Mouse (Mus musculus) midbrain, postnatal 0 days (tissue): ENCODE measurements around the gene Ola1. TPM values are rescaled to one million over a fixed set of nuclear protein-coding genes. Genes with fewer than 3 reads are reported as not detected.

Experiments used
- ATAC-seq: fragments of 200-750 bp; cut with Nextera tagmentation; 2 replicates; pipeline ENCODE4 v1.8.0; 2017; ENCODE audit warnings: moderate number of reproducible peaks, mild to moderate bottlenecking, moderate TSS enrichment, moderate library complexity; ENCODE audit not compliant: low FRiP score
- DNase-seq: peaks from one replicate; pipeline ENCODE4 v3.0.0-alpha.2; 2015; ENCODE audit warnings: low spot score
- H3K27ac ChIP-seq: fragments of 300-500 bp; sonication (generic); 2 replicates; pipeline ENCODE4 v1.5.1; 2014; ENCODE audit warnings: low read depth, mild to moderate bottlenecking, low read length, mixed read lengths
- H3K27me3 ChIP-seq: fragments of 300-500 bp; sonication (generic); 2 replicates; pipeline ENCODE4 v1.6.1; 2014; ENCODE audit warnings: low read length, control low read depth, mixed read lengths; ENCODE audit not compliant: insufficient read depth
- H3K36me3 ChIP-seq: fragments of 300-500 bp; sonication (generic); 2 replicates; pipeline ENCODE4 v1.6.1; 2014; ENCODE audit warnings: low read length, control low read depth, mixed read lengths; ENCODE audit not compliant: insufficient read depth
- H3K4me1 ChIP-seq: fragments of 300-500 bp; sonication (generic); 2 replicates; pipeline ENCODE4 v1.6.1; 2014; ENCODE audit warnings: mild to moderate bottlenecking, control low read depth, antibody characterized with exemption, low read length, mixed read lengths; ENCODE audit not compliant: insufficient read depth
- H3K4me2 ChIP-seq: fragments of 300-500 bp; sonication (generic); 2 replicates; pipeline ENCODE4 v1.6.1; 2014; ENCODE audit warnings: low read depth, mild to moderate bottlenecking, low read length, mixed read lengths; ENCODE audit not compliant: poor library complexity, severe bottlenecking
- H3K4me3 ChIP-seq: fragments of 300-500 bp; sonication (generic); 2 replicates; pipeline ENCODE4 v1.5.1; 2014; ENCODE audit warnings: low read depth, mild to moderate bottlenecking, low read length, moderate library complexity
- H3K9ac ChIP-seq: fragments of 300-500 bp; sonication (generic); replicated peaks from 2 replicates; pipeline ENCODE4 v1.6.1; 2014; ENCODE audit warnings: mild to moderate bottlenecking, low read length, moderate library complexity, mixed read lengths; ENCODE audit not compliant: poor library complexity, severe bottlenecking
- H3K9me3 ChIP-seq: fragments of 300-500 bp; sonication (generic); 2 replicates; pipeline ENCODE4 v1.6.1; 2016; ENCODE audit warnings: low read length, control low read depth
- CTCF ChIP-seq: IDR thresholded peaks from 2 replicates; pipeline ENCODE4 v1.5.1; 2016; ENCODE audit warnings: antibody characterized with exemption, mild to moderate bottlenecking
- WGBS: fragments of 180-500 bp; shearing (Covaris S2); extraction: QIAGEN DNeasy Blood & Tissue Kit; methylation state at CpG from one replicate; pipeline ENCODE4 v1.1.7; 2014; 5-methylcytosine and 5-hydroxymethylcytosine counted together
- polyA plus RNA-seq: library from polyadenylated mRNA; unstranded; fragments of >200 nt; fragmentation: Nextera tagmentation; extraction: Ambion mirVana; gene quantifications from 2 replicates; pipeline ENCODE4 v1.2.1, GENCODE M21; 2015
- total RNA-seq: library from RNA; depleted of rRNA; stranded (reverse); fragments of >200 nt; gene quantifications from 2 replicates; pipeline ENCODE4 v1.2.3, GENCODE M21; 2014; rRNA removed

The Ola1 gene
- total RNA-seq (49.9 and 50.2 TPM in 2 replicates), polyA plus RNA-seq (87.3 and 91.7 TPM in 2 replicates)

DNA sequence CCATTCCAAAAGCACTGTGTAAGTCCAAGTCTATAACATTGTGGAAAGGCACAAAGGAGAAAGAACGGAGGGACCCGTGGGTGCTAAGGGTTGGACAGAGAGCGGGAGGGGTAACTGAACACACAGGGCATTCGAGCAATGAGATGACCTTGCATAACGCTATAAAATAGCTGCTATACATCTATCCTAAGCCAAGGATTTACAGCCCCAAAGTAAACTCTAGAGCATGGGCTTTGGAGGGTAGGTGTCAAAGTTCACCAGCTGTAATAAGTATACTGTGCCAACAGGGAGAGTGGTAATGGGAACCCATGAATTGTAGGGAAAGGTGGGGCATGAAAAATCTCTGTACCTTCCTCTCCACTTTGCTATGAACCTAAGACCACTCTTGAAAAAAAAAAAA lies at the start of gene Ola1:
Gene Ola1 (minus strand): TSS at position 12 of the 400 bp plus-strand sequence.
- no peaks in the 10 kb centered on the region for H3K4me1 ChIP-seq
- TF ChIP-seq CTCF, result no peak
- H3K4me2 ChIP-seq, result no peak within 1 kb of the TSS
- no peak within 1 kb of the TSS for H3K9ac ChIP-seq
- no peak for DNase-seq
- no peak within 1 kb of the TSS for H3K4me3 ChIP-seq
- H3K27ac ChIP-seq, result no peak within 1 kb of the TSS
- no peaks in the 10 kb centered on the region for H3K36me3 ChIP-seq
- H3K9me3 ChIP-seq, result no peaks in the 10 kb centered on the region
- H3K27me3 ChIP-seq, result no peaks in the 10 kb centered on the region
- no peak for ATAC-seq
- WGBS, result 88% methylated on average over 5 of the region's 5 CpGs

DNA sequence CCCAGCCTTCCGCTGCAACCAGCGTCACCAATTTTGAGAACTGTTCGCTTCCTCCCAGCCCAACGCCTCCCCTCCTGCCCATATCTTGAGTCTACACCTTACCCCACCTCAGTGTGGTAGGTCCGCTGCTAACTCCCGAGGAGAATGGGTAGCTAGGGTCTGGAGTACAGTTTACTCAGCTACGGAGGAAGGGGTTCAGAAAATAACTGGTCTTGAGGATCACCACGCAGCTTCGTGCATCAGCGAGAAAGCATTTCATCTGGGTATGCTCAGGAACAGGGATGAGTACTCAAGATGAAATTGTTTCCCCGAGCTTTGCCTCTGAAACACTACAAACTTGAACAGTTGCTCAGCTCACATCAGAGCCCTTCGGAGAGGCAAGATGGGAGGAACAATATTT lies 49.6 kb upstream of the Ola1 start:
- Histone ChIP-seq H3K36me3 (no peaks in the 10 kb centered on the region), H3K4me1 (0 out of 2 replicates have a peak, but pooled peaks cover 6% of the 10 kb centered on the region), H3K9me3 (no peaks in the 10 kb centered on the region), H3K9ac (no peak overlapping the region), H3K27ac (no peak overlapping the region), H3K4me2 (no peak overlapping the region), H3K27me3 (peaks cover 58% of the 10 kb centered on the region), H3K4me3 (no peak overlapping the region)
- under 1% methylated on average over 12 of the region's 12 CpGs for whole genome bisulfite sequencing
- no peak for TF ChIP-seq CTCF
- no peak for DNase-seq
- ATAC-seq, result no peak

DNA sequence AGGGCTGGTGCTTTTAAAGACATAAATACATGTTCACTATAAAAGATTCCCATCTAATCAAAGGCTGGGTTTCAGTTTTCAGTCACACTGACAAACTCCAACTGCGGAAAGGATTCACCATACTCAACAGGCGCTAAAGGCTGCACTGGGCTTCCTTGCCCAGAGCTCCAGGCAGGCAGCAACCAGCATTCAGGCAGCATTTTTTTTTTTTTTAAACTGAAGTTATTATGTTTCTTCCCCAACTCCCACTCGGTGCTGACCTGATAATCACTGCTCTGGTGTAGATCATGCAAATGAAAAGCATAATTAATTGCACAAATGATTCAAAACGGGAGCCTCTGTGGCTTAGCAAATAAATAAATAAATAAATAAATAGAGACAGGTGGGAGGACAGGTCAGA lies 49.1 kb upstream of the Ola1 start:
- no peaks in the 10 kb centered on the region for H3K9me3 ChIP-seq
- ATAC-seq (no peak), DNase-seq (no peak)
- WGBS, result 2% methylated on average over 4 of the region's 4 CpGs
- H3K4me1 ChIP-seq, result 0 out of 2 replicates have a peak, but pooled peaks cover 6% of the 10 kb centered on the region
- peaks cover 61% of the 10 kb centered on the region for H3K27me3 ChIP-seq
- TF ChIP-seq CTCF, result no peak
- no peaks in the 10 kb centered on the region for H3K36me3 ChIP-seq
- no peak overlapping the region for H3K4me3 ChIP-seq
- H3K27ac ChIP-seq, result no peak overlapping the region
- H3K9ac ChIP-seq, result no peak overlapping the region
- no peak overlapping the region for H3K4me2 ChIP-seq

DNA sequence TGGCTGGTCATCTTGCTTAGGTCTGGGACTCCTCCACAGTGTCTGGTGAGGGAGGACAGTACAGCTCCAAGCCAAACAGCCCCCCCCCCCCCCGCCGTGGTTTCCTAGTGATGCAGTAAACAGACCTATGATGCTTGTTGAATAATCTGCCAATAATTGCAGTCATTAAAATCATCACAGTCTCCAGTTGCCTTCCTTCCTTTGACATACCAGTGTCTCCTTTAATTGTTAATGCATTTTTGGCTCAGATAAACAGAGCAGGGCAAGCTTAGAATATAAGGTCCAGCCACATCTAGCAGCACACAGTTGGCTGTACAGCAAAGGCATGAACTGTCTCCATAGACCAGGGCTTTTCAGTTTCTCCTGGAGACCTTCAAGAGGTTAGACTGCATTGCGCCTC lies 48.5 kb upstream of the Ola1 start:
- WGBS, result 23% methylated on average over 3 of the region's 3 CpGs

DNA sequence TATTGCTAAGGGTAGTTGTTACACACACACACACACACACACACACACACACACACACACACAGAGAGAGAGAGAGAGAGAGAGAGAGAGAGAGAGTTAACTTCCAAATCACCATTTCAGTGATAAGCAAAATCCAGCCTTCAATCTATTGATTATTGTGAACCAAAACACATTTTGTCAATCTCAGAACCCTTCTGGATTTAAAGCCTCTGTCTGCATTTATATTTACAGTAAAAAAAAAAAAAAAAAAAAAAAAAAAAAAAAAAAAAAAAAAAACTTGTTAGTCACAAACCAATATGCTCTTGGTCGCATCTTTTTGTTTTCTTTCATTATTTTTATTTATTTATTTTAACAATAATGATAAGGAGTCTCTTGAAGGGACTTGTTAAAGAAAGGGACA lies 47.9 kb upstream of the Ola1 start:
- H3K27ac ChIP-seq, result no peak overlapping the region
- no peak for DNase-seq
- H3K9ac ChIP-seq, result no peak overlapping the region
- no peaks in the 10 kb centered on the region for H3K36me3 ChIP-seq
- no peak for ATAC-seq
- 53% methylated on average over 1 of the region's 1 CpGs for WGBS
- H3K4me2 ChIP-seq, result no peak overlapping the region
- no peaks in the 10 kb centered on the region for H3K9me3 ChIP-seq
- H3K4me3 ChIP-seq, result no peak overlapping the region
- H3K27me3 ChIP-seq, result peaks cover 67% of the 10 kb centered on the region
- no peak for TF ChIP-seq CTCF
- 0 out of 2 replicates have a peak, but pooled peaks cover 6% of the 10 kb centered on the region for H3K4me1 ChIP-seq

More for the DNA sequence above, 48.5 kb upstream of the Ola1 start:
- Histone ChIP-seq H3K4me3 (no peak overlapping the region), H3K27me3 (peaks cover 63% of the 10 kb centered on the region), H3K9ac (no peak overlapping the region), H3K4me2 (no peak overlapping the region), H3K36me3 (no peaks in the 10 kb centered on the region), H3K9me3 (no peaks in the 10 kb centered on the region), H3K27ac (no peak overlapping the region), H3K4me1 (0 out of 2 replicates have a peak, but pooled peaks cover 6% of the 10 kb centered on the region)
- DNase-seq, result no peak
- TF ChIP-seq CTCF, result no peak
- ATAC-seq, result no peak

DNA sequence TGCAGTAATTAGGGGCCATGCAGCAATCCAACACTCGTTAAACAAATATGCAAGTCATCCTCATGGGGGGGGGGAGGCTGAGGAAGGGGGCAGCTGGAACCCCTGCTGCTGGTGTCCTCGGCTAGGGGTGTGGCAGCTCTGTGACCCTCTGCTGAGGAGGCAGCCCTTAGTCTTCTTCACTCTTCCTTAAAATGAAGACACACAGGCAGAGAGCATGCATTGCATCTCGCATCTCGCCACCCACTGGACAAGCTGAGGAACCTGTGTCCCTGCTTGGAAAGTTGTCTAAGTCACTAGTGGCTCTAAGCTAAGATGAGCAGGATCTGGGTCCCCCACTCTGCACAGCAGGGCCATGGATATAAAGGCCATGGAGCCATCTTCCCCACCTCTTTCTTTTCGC lies 47.3 kb upstream of the Ola1 start:
- ATAC-seq (no peak), DNase-seq (no peak)
- no peak overlapping the region for H3K27ac ChIP-seq
- 0 out of 2 replicates have a peak, but pooled peaks cover 6% of the 10 kb centered on the region for H3K4me1 ChIP-seq
- H3K4me2 ChIP-seq, result no peak overlapping the region
- H3K9me3 ChIP-seq, result no peaks in the 10 kb centered on the region
- H3K4me3 ChIP-seq, result no peak overlapping the region
- no peak overlapping the region for H3K9ac ChIP-seq
- H3K36me3 ChIP-seq, result no peaks in the 10 kb centered on the region
- H3K27me3 ChIP-seq, result peaks cover 65% of the 10 kb centered on the region
- peak; percentile 56 for TF ChIP-seq CTCF
- 14% methylated on average over 5 of the region's 5 CpGs for WGBS
